Mouse (Mus musculus): ENCODE data around the gene Mbnl2.

DNA sequence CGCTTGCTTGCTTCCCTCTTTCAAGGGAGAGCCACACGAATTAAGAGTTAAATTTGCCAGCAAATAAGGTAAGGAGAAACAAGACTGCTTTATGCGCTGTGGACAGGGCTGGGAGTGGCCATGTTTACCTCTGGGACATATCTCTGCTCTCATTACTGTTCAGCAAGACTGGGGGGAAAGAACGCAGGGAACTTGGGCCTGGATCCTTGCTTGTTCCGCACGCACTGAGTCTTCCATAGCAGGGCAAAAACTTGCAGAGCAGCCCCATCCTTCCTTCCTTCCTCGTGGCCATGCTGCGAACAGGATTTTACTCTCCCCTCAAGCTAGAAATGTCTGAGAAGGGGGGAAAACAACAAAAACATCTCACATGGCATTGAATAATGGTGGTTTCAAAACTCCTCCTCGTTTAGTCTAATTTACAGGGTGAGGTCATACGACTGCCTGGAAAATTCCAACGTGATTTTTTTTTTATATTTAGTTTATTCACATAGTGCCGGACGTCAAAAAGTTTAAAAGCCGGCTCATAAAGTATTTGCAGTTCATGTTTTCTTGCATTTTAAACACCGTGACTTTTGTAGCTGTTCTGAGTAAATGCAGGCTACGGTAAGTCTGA is 21.8 kb downstream of the Mbnl2 start:
- no peak for TF ChIP-seq CTCF (IDR thresholded peaks at IDR 0.05; ENCODE audit: control insufficient read depth, insufficient read depth, low read length)
- no peak for TF ChIP-seq POLR2A (IDR thresholded peaks at IDR 0.05; ENCODE audit: borderline replicate concordance, control insufficient read depth, low read depth, low read length)
